Mouse (Mus musculus): ENCODE measurements around the gene Pot1a.

DNA sequence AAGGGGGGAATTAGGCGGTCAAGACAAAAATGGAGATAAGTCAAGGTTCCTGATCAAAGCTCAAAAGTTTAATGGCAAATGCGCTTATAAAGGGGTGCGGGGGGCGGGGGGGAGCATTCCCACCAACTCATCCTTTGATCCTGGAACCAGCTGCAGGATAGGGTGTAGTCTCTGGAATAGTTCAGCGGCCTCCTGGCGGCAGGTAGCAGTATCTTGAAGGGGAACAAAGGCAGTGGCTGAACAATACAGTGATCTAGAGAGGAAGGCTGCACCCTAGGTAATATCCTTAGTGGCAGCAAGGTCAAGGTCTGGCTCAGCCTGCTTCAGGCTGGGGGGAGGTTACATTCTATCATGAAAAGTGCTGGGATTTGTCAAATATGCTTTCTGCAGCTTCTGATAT is 7.8 kb downstream of the Pot1a start:
- TF ChIP-seq POLR2A (IDR thresholded peaks at IDR 0.05; ENCODE audit: insufficient read depth, low read depth, low read length) (no peak), CTCF (IDR thresholded peaks at IDR 0.05) (no peak)
